Comparison of ENCODE assay signal across 8 mouse cellular contexts in genomic region chr14:48888954-48889353, GRCm38 (mm10).
DNase-seq lines count a peak whose midpoint lies in the region; ATAC-seq and TF ChIP-seq lines count a peak whose summit lies in the region.

No protein-coding gene starts in this region.

- peak; percentile 59 for DNase-seq in embryo, embryonic 10.5 days (ENCODE audit: low spot score)
- peak; percentile 12 for DNase-seq in heart, postnatal 4 days
- DNase-seq in adrenal gland, postnatal 14 days, result no peak
- no peak for DNase-seq in layer of hippocampus, adult 9-10 months (ENCODE audit: low spot score)
- DNase-seq in left cerebral cortex, adult 8-10 months (ENCODE audit: low spot score in 2 of 2), result no peak

- H3K36me3 ChIP-seq in intestine, postnatal 0 days (ENCODE audit: control insufficient read depth, insufficient read depth), result no peaks in the 10 kb centered on the region
- H3K36me3 ChIP-seq in intestine, embryonic 16.5 days (ENCODE audit: control insufficient read depth, insufficient read depth, low read length), result no peaks in the 10 kb centered on the region
- no peaks in the 10 kb centered on the region for H3K36me3 ChIP-seq in midbrain, embryonic 13.5 days

- no peak overlapping the region for H3K4me3 ChIP-seq in intestine, postnatal 0 days (ENCODE audit: low read depth, low read length)
- H3K4me3 ChIP-seq in intestine, embryonic 16.5 days (ENCODE audit: low read length), result no peak overlapping the region
- no peak overlapping the region; the same call in 1 of the 2 replicates for H3K4me3 ChIP-seq in midbrain, embryonic 13.5 days (replicated peaks)

- peaks cover 9% of the 10 kb centered on the region; the same call in 1 of the 2 replicates for H3K27me3 ChIP-seq in intestine, postnatal 0 days (replicated peaks; ENCODE audit: control insufficient read depth, insufficient read depth, low read length)
- H3K27me3 ChIP-seq in intestine, embryonic 16.5 days (replicated peaks; ENCODE audit: control insufficient read depth, insufficient read depth, low read length), result no peaks in the 10 kb centered on the region; the same call in 1 of the 2 replicates
- H3K27me3 ChIP-seq in midbrain, embryonic 13.5 days, result peaks cover 10% of the 10 kb centered on the region

- no peak overlapping the region for H3K9ac ChIP-seq in intestine, postnatal 0 days (ENCODE audit: low read depth, low read length)
- H3K9ac ChIP-seq in intestine, embryonic 16.5 days (ENCODE audit: low read depth, low read length), result no peak overlapping the region
- no peak overlapping the region for H3K9ac ChIP-seq in midbrain, embryonic 13.5 days (replicated peaks)

- H3K4me1 ChIP-seq in intestine, postnatal 0 days (replicated peaks; ENCODE audit: control insufficient read depth, insufficient read depth, low read length), result no peaks in the 10 kb centered on the region
- H3K4me1 ChIP-seq in intestine, embryonic 16.5 days (ENCODE audit: control insufficient read depth, insufficient read depth, low read length), result no peaks in the 10 kb centered on the region
- peaks cover 19% of the 10 kb centered on the region for H3K4me1 ChIP-seq in midbrain, embryonic 13.5 days (replicated peaks)

- no peak overlapping the region for H3K27ac ChIP-seq in intestine, postnatal 0 days (ENCODE audit: low read depth, low read length)
- H3K27ac ChIP-seq in intestine, embryonic 16.5 days (ENCODE audit: low read length), result no peak overlapping the region
- no peak overlapping the region for H3K27ac ChIP-seq in midbrain, embryonic 13.5 days

- WGBS in intestine, postnatal 0 days, result 5% methylated on average over 13 of the region's 13 CpGs
- WGBS in intestine, embryonic 16.5 days, result 7% methylated on average over 13 of the region's 13 CpGs
- WGBS in midbrain, embryonic 13.5 days, result 2% methylated on average over 13 of the region's 13 CpGs

- TF ChIP-seq CTCF in intestine, postnatal 0 days (IDR thresholded peaks at IDR 0.05; ENCODE audit: low read depth), result peak; percentile 61

- no peak for ATAC-seq in intestine, postnatal 0 days
- ATAC-seq in intestine, embryonic 16.5 days, result no peak
- ATAC-seq in midbrain, embryonic 13.5 days, result peak; percentile 85

- H3K9me3 ChIP-seq in intestine, postnatal 0 days (ENCODE audit: control insufficient read depth), result no peaks in the 10 kb centered on the region
- no peaks in the 10 kb centered on the region for H3K9me3 ChIP-seq in intestine, embryonic 16.5 days (ENCODE audit: control insufficient read depth, low read length)
- H3K9me3 ChIP-seq in midbrain, embryonic 13.5 days, result no peaks in the 10 kb centered on the region

- H3K4me2 ChIP-seq in intestine, postnatal 0 days (replicated peaks; ENCODE audit: low read depth), result no peak overlapping the region
- no peak overlapping the region for H3K4me2 ChIP-seq in intestine, embryonic 16.5 days (ENCODE audit: low read depth, low read length)
- H3K4me2 ChIP-seq in midbrain, embryonic 13.5 days (replicated peaks), result peak overlapping the region; percentile 38

Comparison
In these comparisons a context has a peak if more than half of its experiments do, and no peak if none do; other contexts are left out.
1. DNase-seq: peak in embryo, embryonic 10.5 days (single experiment) and heart, postnatal 4 days (single experiment); none in adrenal gland, postnatal 14 days (single experiment), layer of hippocampus, adult 9-10 months (single experiment) and left cerebral cortex, adult 8-10 months (0 of 2).